Mouse (Mus musculus) kidney, embryonic 16.5 days (tissue): Measurements from ENCODE around the gene Gm20906. TPM values are rescaled to one million over a fixed set of nuclear protein-coding genes. Genes with fewer than 3 reads are reported as not detected.
"Not testable (repeated sequence)": the region's sequence is repeated elsewhere in the genome, so short reads cannot be mapped to it uniquely, and the experiment has no call there.

Source experiments
- ATAC-seq: fragments of 200-750 bp; cut with Nextera tagmentation; 2 replicates; pipeline ENCODE4 v1.8.0; 2017; ENCODE audit warnings: moderate TSS enrichment; ENCODE audit not compliant: low FRiP score, low TSS enrichment
- H3K27ac ChIP-seq: fragments of 300-500 bp; sonication (generic); 2 replicates; pipeline ENCODE4 v1.5.1; 2014; ENCODE audit warnings: low read length
- H3K27me3 ChIP-seq: fragments of 300-500 bp; sonication (generic); 2 replicates; pipeline ENCODE4 v1.6.1; 2014; ENCODE audit warnings: low read length, control low read depth, mixed read lengths; ENCODE audit not compliant: insufficient read depth
- H3K36me3 ChIP-seq: fragments of 300-500 bp; sonication (generic); 2 replicates; pipeline ENCODE4 v1.6.1; 2014; ENCODE audit warnings: low read length, control low read depth, mixed read lengths; ENCODE audit not compliant: insufficient read depth
- H3K4me1 ChIP-seq: fragments of 300-500 bp; sonication (generic); 2 replicates; pipeline ENCODE4 v1.6.1; 2014; ENCODE audit warnings: low read length, control low read depth, mixed read lengths; ENCODE audit not compliant: insufficient read depth
- H3K4me2 ChIP-seq: fragments of 300-500 bp; sonication (generic); replicated peaks from 2 replicates; pipeline ENCODE4 v1.6.1; 2014; ENCODE audit warnings: low read depth, low read length
- H3K4me3 ChIP-seq: fragments of 300-500 bp; sonication (generic); 2 replicates; pipeline ENCODE4 v1.5.1; 2014; ENCODE audit warnings: mild to moderate bottlenecking, low read length
- H3K9ac ChIP-seq: fragments of 300-500 bp; sonication (generic); replicated peaks from 2 replicates; pipeline ENCODE4 v1.6.1; 2014; ENCODE audit warnings: low read length
- H3K9me3 ChIP-seq: fragments of 300-500 bp; sonication (generic); 2 replicates; pipeline ENCODE4 v1.6.1; 2016; ENCODE audit warnings: low read length, control low read depth
- WGBS: fragments of 180-500 bp; shearing (Covaris S2); extraction: QIAGEN DNeasy Blood & Tissue Kit; methylation state at CpG from one replicate; pipeline ENCODE4 v1.1.7; 2014; 5-methylcytosine and 5-hydroxymethylcytosine counted together
- polyA plus RNA-seq: library from polyadenylated mRNA; unstranded; fragments of >200 nt; fragmentation: Nextera tagmentation; extraction: Ambion mirVana; gene quantifications from 2 replicates; pipeline ENCODE4 v1.2.1, GENCODE M21; 2015

Gm20906 gene
- polyA plus RNA-seq = not detected in 2 replicates

GRCm38 (mm10) chrY:87550666-87551065 lies at the start of gene Gm20906:
TSS of gene Gm20906 (plus strand) at chrY:87550966.
- H3K27ac ChIP-seq, H3K9ac ChIP-seq, H3K4me3 ChIP-seq, H3K9me3 ChIP-seq, H3K4me2 ChIP-seq, H3K36me3 ChIP-seq, H3K27me3 ChIP-seq, ATAC-seq, H3K4me1 ChIP-seq: not testable (repeated sequence)
- no CpG with 5 or more reads among the region's 6 CpGs for WGBS
